Mouse (Mus musculus) embryo, embryonic 11 days (tissue): ENCODE data around the gene Olfr1339.

Experiments used
- DNase-seq: peaks from one replicate; pipeline ENCODE4 v3.0.0-alpha.2; 2015

Gene Olfr1339

GRCm38 (mm10) chr4:118731875-118732274, at the start of gene Olfr1339:
Olfr1339 (plus strand) TSS chr4:118732175.
- DNase-seq: no peak

GRCm38 (mm10) chr4:118687086-118687485, 44.9 kb upstream of the Olfr1339 start:
- no peak for DNase-seq

- DNase-seq: peak; percentile 6
Observed at GRCm38 (mm10) chr4:118692412-118692973, 39.5 kb upstream of the Olfr1339 start, which contains the start of gene Olfr1342. Olfr1342 (minus strand) TSS chr4:118692756.

- DNase-seq: no peak
Observed at GRCm38 (mm10) chr4:118693812-118694211, 38.2 kb upstream of the Olfr1339 start.

- DNase-seq: no peak
Observed at GRCm38 (mm10) chr4:118703223-118703622, 28.8 kb upstream of the Olfr1339 start, which contains the start of gene Olfr1341. Olfr1341 (plus strand) TSS chr4:118703523.

- DNase-seq: no peak
Observed at GRCm38 (mm10) chr4:118708086-118708485, 23.9 kb upstream of the Olfr1339 start.

GRCm38 (mm10) chr4:118711656-118712055, 20.3 kb upstream of the Olfr1339 start:
- no peak for DNase-seq

GRCm38 (mm10) chr4:118719838-118720237, 12.1 kb upstream of the Olfr1339 start, which contains the start of gene Olfr1340:
Olfr1340 (plus strand) TSS chr4:118720138.
- no peak for DNase-seq

- peak; percentile 71 for DNase-seq
Observed at GRCm38 (mm10) chr4:118721742-118722483, 10.1 kb upstream of the Olfr1339 start.

GRCm38 (mm10) chr4:118739574-118739973, 7.6 kb downstream of the Olfr1339 start:
- DNase-seq: no peak

- peak; percentile 13 for DNase-seq
Observed at GRCm38 (mm10) chr4:118740988-118741698, 9.2 kb downstream of the Olfr1339 start.

GRCm38 (mm10) chr4:118741881-118742280, 9.9 kb downstream of the Olfr1339 start:
- peak; percentile 11 for DNase-seq

GRCm38 (mm10) chr4:118758637-118759036, 26.7 kb downstream of the Olfr1339 start, which contains the start of gene Olfr1338:
Olfr1338 (minus strand) TSS chr4:118758737.
- no peak for DNase-seq

GRCm38 (mm10) chr4:118782486-118782885, 50.5 kb downstream of the Olfr1339 start, which contains the start of gene Olfr1337:
Olfr1337 (minus strand) TSS chr4:118782586.
- DNase-seq: no peak
